Mouse (Mus musculus): ENCODE measurements at regions not wholly inside any gene's neighbourhood (a gene's known extent, or its start where the extent isn't known, plus 50 kb on each side); places are given as distances from the start of the nearest gene placed in this dataset.

GRCm38 (mm10) chr2:75516223-75516622 is 142.8 kb upstream of the Hnrnpa3 start:
- H3K36me3 ChIP-seq: no peaks in the 10 kb centered on the region
- peaks cover 8% of the 10 kb centered on the region for H3K4me1 ChIP-seq
- H3K27ac ChIP-seq (replicated peaks): no peak overlapping the region
- 77% methylated on average over 11 of the region's 11 CpGs for WGBS
- H3K27me3 ChIP-seq (replicated peaks): no peaks in the 10 kb centered on the region
- H3K4me2 ChIP-seq: no peak overlapping the region
- H3K9me3 ChIP-seq: no peaks in the 10 kb centered on the region
- no peak overlapping the region for H3K4me3 ChIP-seq
- ATAC-seq (ENCODE audit: extremely low read depth, insufficient number of reproducible peaks, low FRiP score, low TSS enrichment): no peak
- H3K9ac ChIP-seq: no peak overlapping the region

- 72% methylated on average over 3 of the region's 3 CpGs for WGBS
- no peaks in the 10 kb centered on the region for H3K36me3 ChIP-seq
- H3K27ac ChIP-seq (replicated peaks): no peak overlapping the region
- H3K4me3 ChIP-seq: no peak overlapping the region
- no peak for ATAC-seq (ENCODE audit: extremely low read depth, insufficient number of reproducible peaks, low FRiP score, low TSS enrichment)
- H3K9ac ChIP-seq: no peak overlapping the region
- no peak overlapping the region for H3K4me2 ChIP-seq
- peaks cover 8% of the 10 kb centered on the region for H3K4me1 ChIP-seq
- no peaks in the 10 kb centered on the region for H3K9me3 ChIP-seq
- no peaks in the 10 kb centered on the region for H3K27me3 ChIP-seq (replicated peaks)
Measured at GRCm38 (mm10) chr2:75517096-75517495, 142.0 kb upstream of the Hnrnpa3 start.

- no peak for ATAC-seq (ENCODE audit: extremely low read depth, insufficient number of reproducible peaks, low FRiP score, low TSS enrichment)
- 77% methylated on average over 1 of the region's 1 CpGs for WGBS
- H3K9ac ChIP-seq: no peak overlapping the region
Measured at GRCm38 (mm10) chr2:75518607-75519006, 140.5 kb upstream of the Hnrnpa3 start.

GRCm38 (mm10) chr2:75525562-75525961 is 133.5 kb upstream of the Hnrnpa3 start:
- Histone ChIP-seq H3K27me3 (replicated peaks) (no peaks in the 10 kb centered on the region), H3K36me3 (no peaks in the 10 kb centered on the region), H3K27ac (replicated peaks) (no peak overlapping the region), H3K9ac (no peak overlapping the region), H3K4me3 (no peak overlapping the region), H3K9me3 (peaks cover 5% of the 10 kb centered on the region; the same call in 1 of the 2 replicates), H3K4me1 (no peaks in the 10 kb centered on the region), H3K4me2 (no peak overlapping the region)
- 61% methylated on average over 3 of the region's 3 CpGs for WGBS
- no peak for ATAC-seq (ENCODE audit: extremely low read depth, insufficient number of reproducible peaks, low FRiP score, low TSS enrichment)

More at GRCm38 (mm10) chr2:75518607-75519006, 140.5 kb upstream of the Hnrnpa3 start:
- H3K4me2 ChIP-seq: no peak overlapping the region
- no peak overlapping the region for H3K4me3 ChIP-seq
- no peaks in the 10 kb centered on the region for H3K27me3 ChIP-seq (replicated peaks)
- no peak overlapping the region for H3K27ac ChIP-seq (replicated peaks)
- H3K36me3 ChIP-seq: no peaks in the 10 kb centered on the region
- H3K9me3 ChIP-seq: no peaks in the 10 kb centered on the region
- H3K4me1 ChIP-seq: peaks cover 8% of the 10 kb centered on the region

- Histone ChIP-seq H3K27ac (replicated peaks) (no peak overlapping the region), H3K9ac (no peak overlapping the region), H3K9me3 (peaks cover 5% of the 10 kb centered on the region; the same call in 1 of the 2 replicates), H3K4me2 (no peak overlapping the region), H3K4me1 (no peaks in the 10 kb centered on the region), H3K4me3 (no peak overlapping the region), H3K36me3 (no peaks in the 10 kb centered on the region), H3K27me3 (replicated peaks) (no peaks in the 10 kb centered on the region)
- 83% methylated on average over 2 of the region's 2 CpGs for WGBS
- ATAC-seq (ENCODE audit: extremely low read depth, insufficient number of reproducible peaks, low FRiP score, low TSS enrichment): no peak
Measured at GRCm38 (mm10) chr2:75528706-75529105, 130.4 kb upstream of the Hnrnpa3 start.

GRCm38 (mm10) chr2:75538114-75538513 is 120.9 kb upstream of the Hnrnpa3 start:
- Histone ChIP-seq H3K4me3 (no peak overlapping the region), H3K9ac (no peak overlapping the region), H3K27ac (replicated peaks) (no peak overlapping the region), H3K4me1 (peaks cover 15% of the 10 kb centered on the region; the same call in 1 of the 2 replicates), H3K36me3 (no peaks in the 10 kb centered on the region), H3K27me3 (replicated peaks) (no peaks in the 10 kb centered on the region), H3K4me2 (no peak overlapping the region), H3K9me3 (no peaks in the 10 kb centered on the region)
- 34% methylated on average over 4 of the region's 4 CpGs for WGBS
- ATAC-seq (ENCODE audit: extremely low read depth, insufficient number of reproducible peaks, low FRiP score, low TSS enrichment): no peak

- no peak overlapping the region for H3K9ac ChIP-seq
- WGBS: 82% methylated on average over 6 of the region's 6 CpGs
Measured at GRCm38 (mm10) chr2:75539726-75540125, 119.3 kb upstream of the Hnrnpa3 start.

GRCm38 (mm10) chr2:75542331-75542730 is 116.7 kb upstream of the Hnrnpa3 start:
- H3K27ac ChIP-seq (replicated peaks): no peak overlapping the region
- no peaks in the 10 kb centered on the region for H3K36me3 ChIP-seq
- H3K9ac ChIP-seq: no peak overlapping the region; the same call in 1 of the 2 replicates
- H3K9me3 ChIP-seq: no peaks in the 10 kb centered on the region
- no peaks in the 10 kb centered on the region for H3K27me3 ChIP-seq (replicated peaks)
- WGBS: 55% methylated on average over 5 of the region's 5 CpGs
- H3K4me2 ChIP-seq: no peak overlapping the region
- peaks cover 8% of the 10 kb centered on the region; the same call in 1 of the 2 replicates for H3K4me1 ChIP-seq
- ATAC-seq (ENCODE audit: extremely low read depth, insufficient number of reproducible peaks, low FRiP score, low TSS enrichment): no peak
- H3K4me3 ChIP-seq: no peak overlapping the region

More at GRCm38 (mm10) chr2:75539726-75540125, 119.3 kb upstream of the Hnrnpa3 start:
- Histone ChIP-seq H3K4me1 (peaks cover 15% of the 10 kb centered on the region; the same call in 1 of the 2 replicates), H3K9me3 (no peaks in the 10 kb centered on the region), H3K27ac (replicated peaks) (no peak overlapping the region), H3K4me2 (no peak overlapping the region), H3K4me3 (no peak overlapping the region), H3K27me3 (replicated peaks) (no peaks in the 10 kb centered on the region), H3K36me3 (no peaks in the 10 kb centered on the region)
- ATAC-seq (ENCODE audit: extremely low read depth, insufficient number of reproducible peaks, low FRiP score, low TSS enrichment): no peak

GRCm38 (mm10) chr2:75542781-75543180 is 116.3 kb upstream of the Hnrnpa3 start:
- no peak for ATAC-seq (ENCODE audit: extremely low read depth, insufficient number of reproducible peaks, low FRiP score, low TSS enrichment)
- no peak overlapping the region for H3K4me2 ChIP-seq
- H3K4me1 ChIP-seq: peaks cover 8% of the 10 kb centered on the region; the same call in 1 of the 2 replicates
- H3K27ac ChIP-seq (replicated peaks): no peak overlapping the region
- no peak overlapping the region; the same call in 1 of the 2 replicates for H3K9ac ChIP-seq
- no peaks in the 10 kb centered on the region for H3K9me3 ChIP-seq
- H3K4me3 ChIP-seq: no peak overlapping the region
- H3K36me3 ChIP-seq: no peaks in the 10 kb centered on the region
- no peaks in the 10 kb centered on the region for H3K27me3 ChIP-seq (replicated peaks)
- 51% methylated on average over 5 of the region's 5 CpGs for WGBS

- Histone ChIP-seq H3K9me3 (no peaks in the 10 kb centered on the region), H3K4me1 (peaks cover 8% of the 10 kb centered on the region; the same call in 1 of the 2 replicates), H3K27ac (replicated peaks) (no peak overlapping the region), H3K4me2 (no peak overlapping the region), H3K36me3 (no peaks in the 10 kb centered on the region), H3K27me3 (replicated peaks) (no peaks in the 10 kb centered on the region), H3K9ac (no peak overlapping the region), H3K4me3 (no peak overlapping the region)
- 78% methylated on average over 7 of the region's 7 CpGs for WGBS
- no peak for ATAC-seq (ENCODE audit: extremely low read depth, insufficient number of reproducible peaks, low FRiP score, low TSS enrichment)
Measured at GRCm38 (mm10) chr2:75545971-75546370, 113.1 kb upstream of the Hnrnpa3 start.

GRCm38 (mm10) chr2:75555676-75556075 is 103.4 kb upstream of the Hnrnpa3 start:
- Histone ChIP-seq H3K9ac (no peak overlapping the region), H3K4me3 (no peak overlapping the region), H3K27ac (replicated peaks) (no peak overlapping the region), H3K4me1 (peaks cover 16% of the 10 kb centered on the region; the same call in 1 of the 2 replicates), H3K9me3 (no peaks in the 10 kb centered on the region), H3K36me3 (no peaks in the 10 kb centered on the region), H3K4me2 (no peak overlapping the region), H3K27me3 (replicated peaks) (no peaks in the 10 kb centered on the region)
- 82% methylated on average over 8 of the region's 8 CpGs for WGBS
- no peak for ATAC-seq (ENCODE audit: extremely low read depth, insufficient number of reproducible peaks, low FRiP score, low TSS enrichment)

GRCm38 (mm10) chr2:75556744-75557143 is 102.3 kb upstream of the Hnrnpa3 start:
- Histone ChIP-seq H3K27me3 (replicated peaks) (no peaks in the 10 kb centered on the region), H3K27ac (replicated peaks) (no peak overlapping the region), H3K4me3 (no peak overlapping the region), H3K9ac (no peak overlapping the region), H3K9me3 (no peaks in the 10 kb centered on the region), H3K4me1 (peaks cover 16% of the 10 kb centered on the region; the same call in 1 of the 2 replicates), H3K36me3 (no peaks in the 10 kb centered on the region), H3K4me2 (no peak overlapping the region)
- no peak for ATAC-seq (ENCODE audit: extremely low read depth, insufficient number of reproducible peaks, low FRiP score, low TSS enrichment)
- WGBS: 37% methylated on average over 7 of the region's 7 CpGs
